Mouse (Mus musculus): Measurements from ENCODE around the gene Oma1. TPM values are rescaled to one million over a fixed set of nuclear protein-coding genes. Genes with fewer than 3 reads are reported as not detected.

Oma1 gene
- polyA plus RNA-seq, 1 experiment from 2014 or later: 18.7 TPM

DNA sequence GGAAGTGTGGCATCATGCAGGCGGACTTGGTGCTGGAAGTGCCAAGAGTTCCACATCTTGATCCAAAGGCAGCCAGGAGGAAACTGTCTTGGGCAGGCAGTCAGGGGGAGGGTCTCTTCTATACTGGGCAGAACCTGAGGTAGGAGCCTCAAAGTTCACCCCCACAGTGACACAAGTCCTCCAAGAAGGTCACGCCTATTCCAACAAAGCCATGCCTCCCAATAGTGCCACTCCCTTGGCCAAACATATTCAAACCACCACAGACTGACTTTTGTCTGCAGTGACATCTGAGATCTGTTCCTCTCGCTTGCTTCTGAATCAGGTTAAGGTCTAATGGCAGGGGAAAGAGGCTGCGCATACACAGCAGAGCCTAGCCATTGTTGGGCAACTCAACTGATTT lies 83.3 kb downstream of the Oma1 start:
- no peak overlapping the region for H3K4me2 ChIP-seq (replicated peaks; ENCODE audit: low read depth, low read length)
- 86% methylated on average over 4 of the region's 4 CpGs for WGBS
- H3K27ac ChIP-seq (ENCODE audit: low read length): no peak overlapping the region
- ATAC-seq (ENCODE audit: insufficient number of reproducible peaks, insufficient read depth, low FRiP score, low read depth): no peak
- no peak overlapping the region for H3K9ac ChIP-seq (replicated peaks; ENCODE audit: low read depth, low read length)
- no peaks in the 10 kb centered on the region for H3K4me1 ChIP-seq (ENCODE audit: control insufficient read depth, insufficient read depth, low read length)
- H3K4me3 ChIP-seq (ENCODE audit: low read depth, low read length): no peak overlapping the region
- H3K9me3 ChIP-seq (ENCODE audit: control insufficient read depth, low read depth, low read length): no peaks in the 10 kb centered on the region
- H3K27me3 ChIP-seq (ENCODE audit: control insufficient read depth, insufficient read depth, low read length): no peaks in the 10 kb centered on the region
- no peaks in the 10 kb centered on the region for H3K36me3 ChIP-seq (ENCODE audit: control insufficient read depth, insufficient read depth, low read length)

DNA sequence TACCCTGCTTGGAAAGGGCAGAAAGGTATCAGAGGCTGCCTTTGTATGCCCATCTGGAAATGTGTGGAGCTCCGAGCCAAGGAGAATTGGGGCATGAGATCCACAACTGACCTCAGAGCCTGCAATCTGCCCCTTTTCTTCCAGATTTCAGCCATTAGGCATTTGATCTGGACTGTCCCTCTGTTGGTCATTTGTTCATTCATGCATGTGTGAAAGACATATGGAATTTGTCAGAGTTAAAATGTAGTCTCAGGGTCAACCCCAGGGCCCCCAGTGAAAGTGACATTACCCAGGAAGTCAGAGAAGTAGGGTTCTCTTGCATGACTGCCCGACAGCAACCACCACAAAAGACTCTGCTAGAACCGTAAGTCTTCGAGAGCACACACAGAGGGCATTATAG lies 89.0 kb downstream of the Oma1 start:
- 63% methylated on average over 4 of the region's 4 CpGs for WGBS
- Histone ChIP-seq H3K9me3 (ENCODE audit: control insufficient read depth, low read depth, low read length) (no peaks in the 10 kb centered on the region), H3K4me2 (replicated peaks; ENCODE audit: low read depth, low read length) (no peak overlapping the region), H3K4me3 (ENCODE audit: low read depth, low read length) (no peak overlapping the region), H3K36me3 (ENCODE audit: control insufficient read depth, insufficient read depth, low read length) (no peaks in the 10 kb centered on the region), H3K27ac (ENCODE audit: low read length) (no peak overlapping the region), H3K27me3 (ENCODE audit: control insufficient read depth, insufficient read depth, low read length) (no peaks in the 10 kb centered on the region), H3K9ac (replicated peaks; ENCODE audit: low read depth, low read length) (no peak overlapping the region), H3K4me1 (ENCODE audit: control insufficient read depth, insufficient read depth, low read length) (no peaks in the 10 kb centered on the region)
- no peak for ATAC-seq (ENCODE audit: insufficient number of reproducible peaks, insufficient read depth, low FRiP score, low read depth)

DNA sequence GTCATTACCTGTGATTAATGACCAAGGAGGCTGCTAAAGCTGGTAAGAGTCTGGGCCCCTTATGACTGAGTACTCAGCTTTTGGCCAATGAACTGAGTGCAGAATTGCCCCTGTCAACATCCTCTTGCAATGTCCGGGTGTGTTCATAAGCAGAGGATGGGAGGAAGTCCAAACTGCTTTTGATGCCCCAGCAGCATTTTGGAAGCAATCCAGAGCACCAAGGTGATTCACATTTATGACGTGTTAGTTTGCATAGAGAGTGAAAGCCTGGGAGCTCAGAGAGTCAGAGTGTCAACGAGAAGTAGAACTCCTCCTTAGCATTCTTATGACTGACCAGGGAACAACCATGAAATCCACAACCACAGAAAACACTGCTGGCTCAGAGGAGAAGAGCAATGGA lies 91.7 kb downstream of the Oma1 start:
- H3K36me3 ChIP-seq (ENCODE audit: control insufficient read depth, insufficient read depth, low read length): no peaks in the 10 kb centered on the region
- no peaks in the 10 kb centered on the region for H3K4me1 ChIP-seq (ENCODE audit: control insufficient read depth, insufficient read depth, low read length)
- H3K9me3 ChIP-seq (ENCODE audit: control insufficient read depth, low read depth, low read length): no peaks in the 10 kb centered on the region
- no peak overlapping the region for H3K9ac ChIP-seq (replicated peaks; ENCODE audit: low read depth, low read length)
- 62% methylated on average over 3 of the region's 3 CpGs for WGBS
- no peak overlapping the region for H3K27ac ChIP-seq (ENCODE audit: low read length)
- no peak overlapping the region for H3K4me3 ChIP-seq (ENCODE audit: low read depth, low read length)
- no peak for ATAC-seq (ENCODE audit: insufficient number of reproducible peaks, insufficient read depth, low FRiP score, low read depth)
- no peaks in the 10 kb centered on the region for H3K27me3 ChIP-seq (ENCODE audit: control insufficient read depth, insufficient read depth, low read length)
- H3K4me2 ChIP-seq (replicated peaks; ENCODE audit: low read depth, low read length): no peak overlapping the region

DNA sequence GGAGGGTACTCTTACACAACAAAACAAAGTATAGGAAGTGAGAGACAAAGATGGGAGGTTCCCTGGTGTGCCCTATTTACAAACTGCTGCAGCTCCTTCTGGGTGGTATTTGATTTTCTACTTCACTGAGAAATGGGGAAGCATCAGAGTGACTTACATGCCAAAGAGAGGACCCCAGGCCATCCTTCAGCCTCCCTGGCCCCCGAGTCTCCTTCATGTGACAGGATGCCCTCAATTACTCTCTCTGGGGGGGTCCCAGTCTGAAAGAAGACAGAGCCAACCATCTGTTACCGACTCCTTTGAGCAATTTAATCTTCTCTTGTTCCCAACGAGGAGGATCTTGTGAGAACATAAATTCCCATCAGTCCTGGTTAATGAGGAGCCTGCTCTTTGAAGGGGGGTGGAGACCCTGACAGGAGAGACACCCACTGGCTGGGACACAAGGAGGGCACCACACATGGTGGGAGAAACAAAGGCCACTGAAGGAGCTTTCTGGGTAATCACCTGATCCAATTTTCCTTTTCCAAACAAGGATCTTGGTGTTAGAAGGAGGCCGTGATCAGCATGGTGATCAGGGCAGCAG lies 96.7 kb downstream of the Oma1 start:
- 28% methylated on average over 4 of the region's 4 CpGs for whole genome bisulfite sequencing
- no peak overlapping the region for H3K9ac ChIP-seq (replicated peaks; ENCODE audit: low read depth, low read length)
- no peak overlapping the region for H3K4me2 ChIP-seq (replicated peaks; ENCODE audit: low read depth, low read length)
- no peak overlapping the region for H3K4me3 ChIP-seq (ENCODE audit: low read depth, low read length)
- no peaks in the 10 kb centered on the region for H3K36me3 ChIP-seq (ENCODE audit: control insufficient read depth, insufficient read depth, low read length)
- no peak for ATAC-seq (ENCODE audit: insufficient number of reproducible peaks, insufficient read depth, low FRiP score, low read depth)
- H3K27me3 ChIP-seq (ENCODE audit: control insufficient read depth, insufficient read depth, low read length): no peaks in the 10 kb centered on the region
- no peaks in the 10 kb centered on the region for H3K4me1 ChIP-seq (ENCODE audit: control insufficient read depth, insufficient read depth, low read length)
- no peaks in the 10 kb centered on the region for H3K9me3 ChIP-seq (ENCODE audit: control insufficient read depth, low read depth, low read length)
- H3K27ac ChIP-seq (ENCODE audit: low read length): no peak overlapping the region

Other genes starting within 250 kb of the Oma1 start
- gene Mier1, start 199.4 kb upstream of the Oma1 start, polyA plus RNA-seq (2014; fragmentation: Nextera tagmentation; extraction: Ambion mirVana): 50.8 and 62.1 TPM in 2 replicates
- 2.8 and 3.0 TPM in 2 replicates for gene Wdr78, start 199.3 kb upstream of the Oma1 start, polyA plus RNA-seq (2014; fragmentation: Nextera tagmentation; extraction: Ambion mirVana)
- gene Slc35d1, start 98.6 kb upstream of the Oma1 start, polyA plus RNA-seq (2014; fragmentation: Nextera tagmentation; extraction: Ambion mirVana): 10.1 and 10.6 TPM in 2 replicates
- gene 4921539E11Rik, start 22.9 kb upstream of the Oma1 start, polyA plus RNA-seq (2014; fragmentation: Nextera tagmentation; extraction: Ambion mirVana): not detected in 2 replicates

Data from stomach, embryonic 14.5 days (tissue).